Mouse (Mus musculus): ENCODE measurements around the gene Rims1. TPM values are rescaled to one million over a fixed set of nuclear protein-coding genes. Genes with fewer than 3 reads are reported as not detected.

Gene Rims1
- total and polyA plus RNA-seq, 3 experiments, result 0.06 to 0.34 (median 0.29) TPM

- intact Hi-C loops (cut with DNase I), result no loop called here
- H3K27me3 ChIP-seq (ENCODE audit: control insufficient read depth, insufficient read depth, low read length), result no peaks in the 10 kb centered on the region
- no peak for DNase-seq
- no peaks in the 10 kb centered on the region for H3K4me1 ChIP-seq (ENCODE audit: control insufficient read depth, insufficient read depth, low read length)
- no peak overlapping the region for H3K4me3 ChIP-seq
- no peaks in the 10 kb centered on the region for H3K36me3 ChIP-seq (ENCODE audit: control insufficient read depth, insufficient read depth, low read length)
- no peaks in the 10 kb centered on the region for H3K79me2 ChIP-seq (replicated peaks; ENCODE audit: control insufficient read depth, insufficient read depth, low read length)
- 61% methylated on average over 3 of the region's 3 CpGs for WGBS
- H3K9ac ChIP-seq (ENCODE audit: low read depth, low read length), result no peak overlapping the region
- H3K27ac ChIP-seq, result no peak overlapping the region
- TF ChIP-seq POLR2A (IDR thresholded peaks at IDR 0.05; ENCODE audit: insufficient read depth, low read depth, low read length), result no peak
- TF ChIP-seq CTCF (IDR thresholded peaks at IDR 0.05), result no peak
- TF ChIP-seq EP300 (IDR thresholded peaks at IDR 0.05; ENCODE audit: insufficient read depth, low read depth, low read length), result no peak
Observed at GRCm38 (mm10) chr1:22613609-22614008, 192.2 kb downstream of the Rims1 start.

GRCm38 (mm10) chr1:22604329-22605044 is 201.3 kb downstream of the Rims1 start:
- Histone ChIP-seq H3K27me3 (ENCODE audit: control insufficient read depth, insufficient read depth, low read length) (no peaks in the 10 kb centered on the region), H3K27ac (no peak overlapping the region), H3K4me1 (ENCODE audit: control insufficient read depth, insufficient read depth, low read length) (no peaks in the 10 kb centered on the region), H3K4me3 (no peak overlapping the region), H3K79me2 (replicated peaks; ENCODE audit: control insufficient read depth, insufficient read depth, low read length) (no peaks in the 10 kb centered on the region), H3K9ac (ENCODE audit: low read depth, low read length) (no peak overlapping the region), H3K36me3 (ENCODE audit: control insufficient read depth, insufficient read depth, low read length) (no peaks in the 10 kb centered on the region)
- intact Hi-C loops (cut with DNase I), result loop anchor here (1.0 to 10.0 kb wide), 4 partner anchors 250 to 680 kb away; no protein-coding TSS in a partner anchor
- TF ChIP-seq POLR2A (IDR thresholded peaks at IDR 0.05; ENCODE audit: insufficient read depth, low read depth, low read length) (no peak), CTCF (IDR thresholded peaks at IDR 0.05) (peak; percentile 65)
- no peak for DNase-seq
- WGBS, result 64% methylated on average over 18 of the region's 18 CpGs

- Histone ChIP-seq H3K27me3 (ENCODE audit: control insufficient read depth, insufficient read depth, low read length) (no peaks in the 10 kb centered on the region), H3K9ac (ENCODE audit: low read depth, low read length) (no peak overlapping the region), H3K4me3 (no peak overlapping the region), H3K36me3 (ENCODE audit: control insufficient read depth, insufficient read depth, low read length) (no peaks in the 10 kb centered on the region), H3K27ac (no peak overlapping the region), H3K79me2 (replicated peaks; ENCODE audit: control insufficient read depth, insufficient read depth, low read length) (no peaks in the 10 kb centered on the region), H3K4me1 (ENCODE audit: control insufficient read depth, insufficient read depth, low read length) (no peaks in the 10 kb centered on the region)
- WGBS, result 88% methylated on average over 12 of the region's 12 CpGs
- DNase-seq, result no peak
- TF ChIP-seq EP300 (IDR thresholded peaks at IDR 0.05; ENCODE audit: insufficient read depth, low read depth, low read length) (no peak), POLR2A (IDR thresholded peaks at IDR 0.05; ENCODE audit: insufficient read depth, low read depth, low read length) (no peak), CTCF (IDR thresholded peaks at IDR 0.05) (no peak)
- intact Hi-C loops (cut with DNase I), result no loop called here
Observed at GRCm38 (mm10) chr1:22596197-22596596, 209.6 kb downstream of the Rims1 start.

- intact Hi-C loops (cut with DNase I), result no loop called here
- Histone ChIP-seq H3K79me2 (replicated peaks; ENCODE audit: control insufficient read depth, insufficient read depth, low read length) (no peaks in the 10 kb centered on the region), H3K9ac (ENCODE audit: low read depth, low read length) (no peak overlapping the region), H3K27me3 (ENCODE audit: control insufficient read depth, insufficient read depth, low read length) (no peaks in the 10 kb centered on the region), H3K27ac (no peak overlapping the region), H3K4me1 (ENCODE audit: control insufficient read depth, insufficient read depth, low read length) (no peaks in the 10 kb centered on the region), H3K36me3 (ENCODE audit: control insufficient read depth, insufficient read depth, low read length) (no peaks in the 10 kb centered on the region), H3K4me3 (no peak overlapping the region)
- no peak for TF ChIP-seq POLR2A (IDR thresholded peaks at IDR 0.05; ENCODE audit: insufficient read depth, low read depth, low read length)
- no peak for TF ChIP-seq EP300 (IDR thresholded peaks at IDR 0.05; ENCODE audit: insufficient read depth, low read depth, low read length)
- TF ChIP-seq CTCF (IDR thresholded peaks at IDR 0.05), result no peak
- DNase-seq, result no peak
Observed at GRCm38 (mm10) chr1:22594841-22595240, 211.0 kb downstream of the Rims1 start.

GRCm38 (mm10) chr1:22587859-22588383 is 217.9 kb downstream of the Rims1 start:
- Histone ChIP-seq H3K4me3 (no peak overlapping the region), H3K4me1 (ENCODE audit: control insufficient read depth, insufficient read depth, low read length) (no peaks in the 10 kb centered on the region), H3K9ac (ENCODE audit: low read depth, low read length) (no peak overlapping the region), H3K27ac (no peak overlapping the region), H3K27me3 (ENCODE audit: control insufficient read depth, insufficient read depth, low read length) (no peaks in the 10 kb centered on the region), H3K36me3 (ENCODE audit: control insufficient read depth, insufficient read depth, low read length) (no peaks in the 10 kb centered on the region), H3K79me2 (replicated peaks; ENCODE audit: control insufficient read depth, insufficient read depth, low read length) (no peaks in the 10 kb centered on the region)
- no peak for TF ChIP-seq POLR2A (IDR thresholded peaks at IDR 0.05; ENCODE audit: insufficient read depth, low read depth, low read length)
- TF ChIP-seq EP300 (IDR thresholded peaks at IDR 0.05; ENCODE audit: insufficient read depth, low read depth, low read length), result no peak
- TF ChIP-seq CTCF (IDR thresholded peaks at IDR 0.05), result no peak
- 75% methylated on average over 7 of the region's 7 CpGs for WGBS
- intact Hi-C loops (cut with DNase I), result no loop called here
- DNase-seq, result no peak

- Histone ChIP-seq H3K4me1 (ENCODE audit: control insufficient read depth, insufficient read depth, low read length) (no peaks in the 10 kb centered on the region), H3K9ac (ENCODE audit: low read depth, low read length) (no peak overlapping the region), H3K27ac (no peak overlapping the region), H3K27me3 (ENCODE audit: control insufficient read depth, insufficient read depth, low read length) (no peaks in the 10 kb centered on the region), H3K4me3 (no peak overlapping the region), H3K36me3 (ENCODE audit: control insufficient read depth, insufficient read depth, low read length) (no peaks in the 10 kb centered on the region), H3K79me2 (replicated peaks; ENCODE audit: control insufficient read depth, insufficient read depth, low read length) (no peaks in the 10 kb centered on the region)
- intact Hi-C loops (cut with DNase I), result no loop called here
- TF ChIP-seq POLR2A (IDR thresholded peaks at IDR 0.05; ENCODE audit: insufficient read depth, low read depth, low read length) (no peak), CTCF (IDR thresholded peaks at IDR 0.05) (no peak), EP300 (IDR thresholded peaks at IDR 0.05; ENCODE audit: insufficient read depth, low read depth, low read length) (no peak)
- WGBS, result 78% methylated on average over 3 of the region's 3 CpGs
- DNase-seq, result no peak
Observed at GRCm38 (mm10) chr1:22585560-22585959, 220.2 kb downstream of the Rims1 start.
